Mouse (Mus musculus) heart, embryonic 13.5 days (tissue): ENCODE data around the gene 2210016L21Rik. TPM values are rescaled to one million over a fixed set of nuclear protein-coding genes. Genes with fewer than 3 reads are reported as not detected.
A peak's percentile ranks its signal among the peaks of the same experiment; 100 is the strongest.

Source experiments
- ATAC-seq: fragments of 200-750 bp; cut with Nextera tagmentation; 2 replicates; pipeline ENCODE4 v1.8.0; 2017; ENCODE audit warnings: moderate TSS enrichment; ENCODE audit not compliant: insufficient number of reproducible peaks, low FRiP score, low TSS enrichment; ENCODE audit errors: extremely low read depth
- H3K27ac ChIP-seq: fragments of 300-500 bp; sonication (generic); replicated peaks from 2 replicates; pipeline ENCODE4 v1.5.1; 2015; ENCODE audit warnings: moderate library complexity, mild to moderate bottlenecking, inconsistent platforms
- H3K27me3 ChIP-seq: fragments of 300-500 bp; sonication (generic); replicated peaks from 2 replicates; pipeline ENCODE4 v1.6.1; 2015; ENCODE audit warnings: mild to moderate bottlenecking, inconsistent platforms
- H3K36me3 ChIP-seq: fragments of 300-500 bp; sonication (generic); 2 replicates; pipeline ENCODE4 v1.6.1; 2015; ENCODE audit warnings: mild to moderate bottlenecking, inconsistent platforms
- H3K4me1 ChIP-seq: fragments of 300-500 bp; sonication (generic); 2 replicates; pipeline ENCODE4 v1.6.1; 2015; ENCODE audit warnings: inconsistent platforms
- H3K4me2 ChIP-seq: fragments of 300-500 bp; sonication (generic); 2 replicates; pipeline ENCODE4 v1.6.1; 2015; ENCODE audit warnings: inconsistent platforms, mild to moderate bottlenecking, moderate library complexity
- H3K4me3 ChIP-seq: fragments of 300-500 bp; sonication (generic); 2 replicates; pipeline ENCODE4 v1.5.1; 2015; ENCODE audit warnings: moderate library complexity, mild to moderate bottlenecking, inconsistent platforms
- H3K9ac ChIP-seq: fragments of 300-500 bp; sonication (generic); 2 replicates; pipeline ENCODE4 v1.6.1; 2015; ENCODE audit warnings: inconsistent platforms, mild to moderate bottlenecking, moderate library complexity
- H3K9me3 ChIP-seq: fragments of 300-500 bp; sonication (generic); 2 replicates; pipeline ENCODE4 v1.6.1; 2016; ENCODE audit warnings: inconsistent platforms
- WGBS: fragments of 180-500 bp; shearing (Covaris S2); methylation state at CpG from one replicate; pipeline ENCODE4 v1.1.7; 2015; ENCODE audit warnings: mixed read lengths; 5-methylcytosine and 5-hydroxymethylcytosine counted together
- polyA plus RNA-seq: library from polyadenylated mRNA; unstranded; fragments of >200 nt; fragmentation: Nextera tagmentation; extraction: Ambion mirVana; gene quantifications from 2 replicates; pipeline ENCODE4 v1.2.1, GENCODE M21; 2015

Gene 2210016L21Rik
- polyA plus RNA-seq, 1 experiment from 2014 or later: 37.4 TPM

DNA sequence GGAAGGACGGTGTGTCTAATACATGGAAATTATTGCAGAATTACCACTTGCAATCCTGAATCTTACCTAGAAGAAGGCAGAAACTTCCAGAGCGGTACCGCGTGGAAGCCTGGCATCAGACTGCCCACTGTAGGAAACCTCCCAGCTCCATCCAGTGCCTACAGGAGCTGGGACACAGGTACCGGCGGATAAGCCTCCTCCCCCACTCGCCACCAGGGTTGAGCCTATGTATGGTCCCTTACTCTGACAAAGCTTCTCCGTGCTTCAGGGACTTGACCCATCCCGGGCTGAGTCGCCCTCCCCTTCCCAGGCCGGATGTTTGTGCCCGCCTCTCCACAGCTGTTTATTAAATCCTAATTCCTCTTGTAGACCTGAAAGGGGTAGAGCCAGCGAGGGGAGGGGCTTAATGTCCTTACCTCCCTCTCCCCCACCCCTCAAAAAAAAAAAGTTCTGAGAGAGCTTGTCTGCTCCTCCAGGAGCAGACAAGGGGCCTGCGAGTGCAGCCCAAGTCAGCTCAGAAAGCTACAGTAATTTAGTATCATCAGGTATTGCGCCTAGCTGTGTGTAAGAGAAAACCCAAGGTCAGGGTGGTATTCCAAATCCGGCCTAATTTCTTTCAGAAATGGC is 38.3 kb downstream of the 2210016L21Rik start:
- Histone ChIP-seq H3K36me3 (no peaks in the 10 kb centered on the region), H3K9ac (peak overlapping the region; percentile 76), H3K27me3 (no peaks in the 10 kb centered on the region), H3K4me3 (peak overlapping the region; percentile 61), H3K4me2 (peak overlapping the region; percentile 86), H3K27ac (peak overlapping the region; percentile 8; the same call in 1 of the 2 replicates), H3K9me3 (no peaks in the 10 kb centered on the region), H3K4me1 (peaks cover 16% of the 10 kb centered on the region)
- 22% methylated on average over 16 of the region's 16 CpGs for WGBS
- peak; percentile 32; the same call in 1 of the 2 replicates for ATAC-seq

- ATAC-seq: no peak
- Histone ChIP-seq H3K9ac (no peak overlapping the region), H3K4me2 (no peak overlapping the region), H3K27me3 (no peaks in the 10 kb centered on the region), H3K27ac (no peak overlapping the region), H3K9me3 (no peaks in the 10 kb centered on the region), H3K4me3 (no peak overlapping the region), H3K36me3 (no peaks in the 10 kb centered on the region), H3K4me1 (peaks cover 16% of the 10 kb centered on the region)
- 43% methylated on average over 15 of the region's 15 CpGs for WGBS
Measured at GRCm38 (mm10) chr5:114982001-114982400, 40.0 kb downstream of the 2210016L21Rik start.

- ATAC-seq: no peak
- Histone ChIP-seq H3K36me3 (no peaks in the 10 kb centered on the region), H3K4me2 (no peak overlapping the region), H3K4me1 (peaks cover 6% of the 10 kb centered on the region), H3K9ac (no peak overlapping the region), H3K9me3 (no peaks in the 10 kb centered on the region), H3K4me3 (no peak overlapping the region), H3K27ac (no peak overlapping the region), H3K27me3 (no peaks in the 10 kb centered on the region)
Measured at GRCm38 (mm10) chr5:114985074-114985473, 43.1 kb downstream of the 2210016L21Rik start.

- H3K9me3 ChIP-seq: no peaks in the 10 kb centered on the region
- WGBS: 61% methylated on average over 16 of the region's 16 CpGs
Measured at GRCm38 (mm10) chr5:114996447-114996846, 54.5 kb downstream of the 2210016L21Rik start.

DNA sequence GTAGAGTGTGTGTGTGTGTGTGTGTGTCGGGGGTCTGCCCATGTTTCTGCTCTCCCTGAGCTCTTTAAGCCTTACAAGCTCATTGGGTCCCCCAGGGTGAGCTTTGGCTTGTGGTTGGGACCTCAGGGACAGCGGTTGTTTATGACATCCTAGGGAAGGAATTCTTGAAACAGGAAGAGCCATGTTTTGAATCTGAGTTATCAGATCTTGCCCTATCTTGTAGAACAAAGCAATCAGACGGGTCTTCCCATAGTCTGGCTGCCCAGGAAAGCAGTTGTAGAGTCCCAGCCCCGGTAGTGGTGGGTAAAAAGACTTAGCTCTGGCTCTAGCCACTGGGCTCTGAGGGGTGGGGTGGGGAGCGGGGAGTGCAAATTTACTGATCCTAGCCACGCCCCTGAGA is 55.4 kb downstream of the 2210016L21Rik start:
- Histone ChIP-seq H3K4me1 (no peaks in the 10 kb centered on the region), H3K27ac (no peak overlapping the region), H3K9ac (no peak overlapping the region), H3K4me2 (no peak overlapping the region), H3K27me3 (no peaks in the 10 kb centered on the region; the same call in 1 of the 2 replicates), H3K36me3 (no peaks in the 10 kb centered on the region), H3K4me3 (no peak overlapping the region), H3K9me3 (no peaks in the 10 kb centered on the region)
- 40% methylated on average over 6 of the region's 6 CpGs for WGBS
- ATAC-seq: no peak

More at GRCm38 (mm10) chr5:114996447-114996846, 54.5 kb downstream of the 2210016L21Rik start:
- H3K4me1 ChIP-seq: no peaks in the 10 kb centered on the region
- H3K36me3 ChIP-seq: no peaks in the 10 kb centered on the region
- ATAC-seq: no peak
- H3K4me3 ChIP-seq: no peak overlapping the region
- no peak overlapping the region for H3K9ac ChIP-seq
- H3K27me3 ChIP-seq: no peaks in the 10 kb centered on the region
- no peak overlapping the region for H3K27ac ChIP-seq
- H3K4me2 ChIP-seq: no peak overlapping the region

Other genes with a start within 250 kb of the 2210016L21Rik start
- gene Tchp, start 234.4 kb upstream of the 2210016L21Rik start, polyA plus RNA-seq: 8.0 and 8.1 TPM in 2 replicates
- 28.5 and 29.3 TPM in 2 replicates for gene Ankrd13a, start 167.5 kb upstream of the 2210016L21Rik start, polyA plus RNA-seq
- 28.1 and 30.3 TPM in 2 replicates for gene Git2, start 166.6 kb upstream of the 2210016L21Rik start, polyA plus RNA-seq
- gene 1500011B03Rik, start 118.7 kb upstream of the 2210016L21Rik start, polyA plus RNA-seq: 53.8 and 54.5 TPM in 2 replicates
- gene 4930519G04Rik, start 88.5 kb upstream of the 2210016L21Rik start, polyA plus RNA-seq: not detected in 2 replicates
- gene Gm9936, start 83.5 kb upstream of the 2210016L21Rik start, polyA plus RNA-seq: not detected in 2 replicates
- 4.5 and 6.2 TPM in 2 replicates for gene Oasl2, start 45.2 kb upstream of the 2210016L21Rik start, polyA plus RNA-seq
- 0.56 and 0.67 TPM in 2 replicates for gene Oasl1, start 18.9 kb upstream of the 2210016L21Rik start, polyA plus RNA-seq
- gene Hnf1a, start 28.9 kb downstream of the 2210016L21Rik start, polyA plus RNA-seq: 0.13 and 0.17 TPM in 2 replicates
- gene Sppl3, start 69.0 kb downstream of the 2210016L21Rik start, polyA plus RNA-seq: 6.5 and 6.9 TPM in 2 replicates
- 16.7 and 18.7 TPM in 2 replicates for gene Gm10401, start 156.1 kb downstream of the 2210016L21Rik start, polyA plus RNA-seq
- gene Acads, start 177.2 kb downstream of the 2210016L21Rik start, polyA plus RNA-seq: 103 and 112 TPM in 2 replicates
- 17.3 and 18.5 TPM in 2 replicates for gene Unc119b, start 192.8 kb downstream of the 2210016L21Rik start, polyA plus RNA-seq
- 65.8 and 71.6 TPM in 2 replicates for gene Mlec, start 216.0 kb downstream of the 2210016L21Rik start, polyA plus RNA-seq